Mouse (Mus musculus) WW6 (cell line): ENCODE measurements around the gene Ahcy.
A peak's percentile ranks its signal among the peaks of the same experiment; 100 is the strongest.
"Not testable (repeated sequence)": the region's sequence is repeated elsewhere in the genome, so short reads cannot be mapped to it uniquely, and the experiment has no call there.

Experiments used
- DNase-seq: peaks from one replicate; pipeline ENCODE4 v3.0.0-alpha.2; 2013; ENCODE audit warnings: low read depth, low spot score

Gene Ahcy

GRCm38 (mm10) chr2:155073978-155074765, at the start of gene Ahcy:
TSS of gene Ahcy (minus strand) at chr2:155074497.
- peak; percentile 75 for DNase-seq

- no peak for DNase-seq
Measured at GRCm38 (mm10) chr2:155115216-155115830, 41.0 kb upstream of the Ahcy start.

- not testable (repeated sequence) for DNase-seq
Measured at GRCm38 (mm10) chr2:155107276-155107675, 33.0 kb upstream of the Ahcy start.

DNA sequence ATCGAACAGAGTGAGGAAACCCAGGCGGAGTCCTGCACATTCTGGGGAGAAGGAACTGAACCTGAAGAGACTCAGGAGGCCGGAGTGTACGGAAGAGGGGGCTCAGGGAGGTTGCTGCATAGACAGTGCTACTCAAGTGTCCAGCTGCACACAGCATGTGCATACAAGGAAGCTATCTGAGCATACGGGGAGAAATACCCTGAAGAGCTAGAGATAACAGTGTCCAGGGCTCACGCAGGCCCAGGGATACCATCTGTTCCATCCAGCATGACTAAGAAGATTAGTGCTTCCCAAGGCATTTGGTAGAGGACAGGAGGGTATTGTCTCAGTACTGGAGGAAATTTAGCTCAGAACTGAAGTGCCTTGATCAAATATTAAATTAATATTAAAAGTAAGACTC, 29.3 kb upstream of the Ahcy start:
- no peak for DNase-seq

DNA sequence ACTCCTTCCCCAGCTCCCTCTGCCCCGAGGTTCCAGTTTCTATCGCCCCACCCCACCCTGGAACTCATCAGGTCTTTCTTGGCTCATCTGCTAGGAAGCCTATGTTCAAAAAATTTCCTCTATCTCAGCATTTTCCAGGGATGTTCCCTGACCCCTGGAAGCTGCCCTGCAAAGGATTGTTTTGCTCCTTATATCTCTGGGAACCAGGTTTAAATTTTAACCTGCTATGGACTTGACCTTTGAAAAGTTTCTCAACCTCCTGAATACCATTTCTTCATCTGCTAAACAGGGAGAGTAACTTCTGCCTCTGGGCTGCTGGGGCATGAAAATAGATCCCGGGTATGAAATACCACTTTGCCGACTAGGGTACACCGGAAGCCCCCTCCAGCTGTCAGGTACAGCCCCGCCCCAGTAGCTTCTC, 27.5 kb upstream of the Ahcy start:
- DNase-seq: no peak

GRCm38 (mm10) chr2:155100796-155101259, 26.5 kb upstream of the Ahcy start:
- DNase-seq: no peak

GRCm38 (mm10) chr2:155099994-155100795, 25.9 kb upstream of the Ahcy start:
- DNase-seq: no peak

DNA sequence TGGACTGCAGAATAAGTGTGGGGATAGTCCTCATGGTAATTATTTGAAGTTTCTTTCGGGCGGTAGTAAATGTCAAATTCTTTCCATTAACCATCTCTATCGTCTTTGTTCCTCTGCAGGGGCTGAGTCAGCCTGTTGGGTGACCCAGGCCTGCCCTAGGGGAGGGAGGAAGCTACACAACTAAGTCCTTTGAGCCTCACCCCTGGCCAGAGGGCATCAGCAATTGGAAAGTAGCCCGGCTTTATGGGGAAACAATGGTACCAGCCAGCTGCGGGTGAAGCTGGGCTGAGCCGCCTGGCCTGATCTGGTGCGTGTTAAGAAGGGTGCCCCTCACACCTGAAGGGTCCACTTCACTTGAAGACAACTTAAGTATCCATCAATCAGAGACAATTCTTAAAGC, 25.1 kb upstream of the Ahcy start:
- DNase-seq: no peak

GRCm38 (mm10) chr2:155098720-155099380, 24.6 kb upstream of the Ahcy start:
- DNase-seq: no peak

- no peak for DNase-seq
Measured at GRCm38 (mm10) chr2:155093418-155093817, 19.1 kb upstream of the Ahcy start.

- DNase-seq: no peak
Measured at GRCm38 (mm10) chr2:155091743-155092075, 17.4 kb upstream of the Ahcy start.

GRCm38 (mm10) chr2:155090909-155091742, 16.8 kb upstream of the Ahcy start:
- DNase-seq: no peak

- DNase-seq: no peak
Measured at GRCm38 (mm10) chr2:155088264-155088663, 14.0 kb upstream of the Ahcy start.

- no peak for DNase-seq
Measured at GRCm38 (mm10) chr2:155086328-155086727, 12.0 kb upstream of the Ahcy start.

DNA sequence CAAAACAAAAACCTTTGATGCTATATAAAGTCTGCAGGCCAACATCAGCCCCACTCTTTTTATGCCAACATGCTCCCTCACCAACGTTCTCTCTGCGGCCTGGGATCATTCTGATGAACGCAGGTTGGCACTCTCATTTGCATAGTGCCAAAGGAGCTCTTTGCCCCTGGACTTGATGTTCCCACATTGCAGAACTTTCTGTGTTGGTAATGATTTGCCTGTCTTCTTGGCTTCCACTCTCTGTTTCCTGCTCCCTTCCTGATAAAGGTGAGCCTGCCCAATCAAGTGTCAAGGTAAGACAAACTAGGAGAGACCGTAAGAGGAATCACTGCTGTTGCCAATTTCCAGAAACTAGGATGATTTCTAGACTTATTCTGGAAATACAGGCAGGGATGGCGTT, 10.2 kb upstream of the Ahcy start:
- no peak for DNase-seq

- peak; percentile 43 for DNase-seq
Measured at GRCm38 (mm10) chr2:155082121-155082803, 8.0 kb upstream of the Ahcy start.

- no peak for DNase-seq
Measured at GRCm38 (mm10) chr2:155081056-155081455, 6.8 kb upstream of the Ahcy start.

DNA sequence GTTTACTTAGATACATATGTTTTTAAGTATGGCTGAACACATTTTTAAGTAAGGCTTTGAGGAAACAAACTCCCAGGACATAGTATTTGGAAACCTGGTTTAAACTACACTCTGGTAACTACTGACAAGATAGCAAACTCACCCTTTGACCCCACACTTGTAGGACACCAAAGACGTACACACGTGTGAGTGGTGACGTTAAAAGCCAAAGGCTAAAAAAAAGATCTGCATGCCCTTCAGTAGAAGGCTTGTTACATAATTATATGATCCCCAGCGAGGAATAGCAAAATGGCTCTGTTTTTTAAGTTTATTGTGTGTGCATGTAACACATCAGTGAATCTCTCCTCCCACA, 5.9 kb upstream of the Ahcy start:
- DNase-seq: no peak

DNA sequence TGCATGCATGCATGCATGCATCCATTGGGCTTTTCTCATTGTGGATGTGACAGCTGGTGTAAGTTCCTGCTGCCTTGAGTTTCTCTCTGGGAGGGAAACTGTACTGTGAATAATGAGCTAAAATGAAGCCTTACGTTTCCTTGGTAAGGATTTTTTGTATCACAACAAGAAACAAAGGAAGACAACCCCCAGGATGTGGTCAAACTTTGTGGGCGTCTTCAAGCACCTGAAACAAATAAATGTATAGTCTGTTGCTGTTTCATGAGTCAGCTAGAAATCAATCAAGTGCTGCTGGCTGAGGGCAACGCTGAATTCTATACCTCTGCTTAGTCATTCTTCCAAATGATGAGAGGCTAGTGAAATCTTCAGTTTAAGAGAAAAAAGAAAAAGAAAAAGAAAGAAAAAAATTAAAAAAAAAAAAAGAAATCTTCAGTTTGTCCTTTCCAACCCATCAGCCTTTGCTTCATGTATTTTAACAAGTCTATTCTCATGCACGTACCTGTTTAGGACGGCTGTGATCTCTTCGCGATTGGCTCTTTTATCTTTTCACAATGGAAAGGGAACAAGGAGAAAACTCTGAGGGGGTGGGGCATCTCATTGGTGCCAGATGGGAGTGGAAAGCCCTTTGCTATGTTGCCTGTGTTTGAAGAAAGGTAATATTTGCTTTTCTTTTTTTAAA, 5.3 kb upstream of the Ahcy start:
- DNase-seq: peak; percentile 43

DNA sequence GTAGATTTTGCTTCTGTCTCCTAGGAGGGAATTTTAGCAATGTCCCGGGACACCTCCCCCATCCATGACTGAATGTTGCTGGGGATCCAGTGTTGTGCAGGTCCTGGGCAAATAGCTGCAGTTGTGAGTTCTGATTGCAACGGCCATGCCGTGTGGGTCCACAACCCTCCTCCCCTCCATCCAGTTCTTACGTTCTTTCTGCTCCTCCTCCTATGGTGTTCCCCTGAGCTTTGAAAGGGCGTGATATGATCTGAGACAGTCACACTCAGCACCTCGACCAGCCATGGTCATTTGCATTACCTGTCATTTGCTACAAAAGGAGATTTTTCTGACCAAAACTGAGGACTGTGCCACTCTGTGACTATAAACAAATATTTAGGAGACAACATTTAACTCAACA, 1.4 kb upstream of the Ahcy start:
- no peak for DNase-seq
